Mouse (Mus musculus): Measurements from ENCODE around the gene Ajuba. TPM values are rescaled to one million over a fixed set of nuclear protein-coding genes. Genes with fewer than 3 reads are reported as not detected.
"Not testable (repeated sequence)": the region's sequence is repeated elsewhere in the genome, so short reads cannot be mapped to it uniquely, and the experiment has no call there.

Gene Ajuba
- not detected in 2 replicates for total RNA-seq (2015; ENCODE audit: low replicate concordance)
- 0.85 TPM in 1 of 2 replicates, not detected in the other for total RNA-seq (2017; ENCODE audit: low replicate concordance)

DNA sequence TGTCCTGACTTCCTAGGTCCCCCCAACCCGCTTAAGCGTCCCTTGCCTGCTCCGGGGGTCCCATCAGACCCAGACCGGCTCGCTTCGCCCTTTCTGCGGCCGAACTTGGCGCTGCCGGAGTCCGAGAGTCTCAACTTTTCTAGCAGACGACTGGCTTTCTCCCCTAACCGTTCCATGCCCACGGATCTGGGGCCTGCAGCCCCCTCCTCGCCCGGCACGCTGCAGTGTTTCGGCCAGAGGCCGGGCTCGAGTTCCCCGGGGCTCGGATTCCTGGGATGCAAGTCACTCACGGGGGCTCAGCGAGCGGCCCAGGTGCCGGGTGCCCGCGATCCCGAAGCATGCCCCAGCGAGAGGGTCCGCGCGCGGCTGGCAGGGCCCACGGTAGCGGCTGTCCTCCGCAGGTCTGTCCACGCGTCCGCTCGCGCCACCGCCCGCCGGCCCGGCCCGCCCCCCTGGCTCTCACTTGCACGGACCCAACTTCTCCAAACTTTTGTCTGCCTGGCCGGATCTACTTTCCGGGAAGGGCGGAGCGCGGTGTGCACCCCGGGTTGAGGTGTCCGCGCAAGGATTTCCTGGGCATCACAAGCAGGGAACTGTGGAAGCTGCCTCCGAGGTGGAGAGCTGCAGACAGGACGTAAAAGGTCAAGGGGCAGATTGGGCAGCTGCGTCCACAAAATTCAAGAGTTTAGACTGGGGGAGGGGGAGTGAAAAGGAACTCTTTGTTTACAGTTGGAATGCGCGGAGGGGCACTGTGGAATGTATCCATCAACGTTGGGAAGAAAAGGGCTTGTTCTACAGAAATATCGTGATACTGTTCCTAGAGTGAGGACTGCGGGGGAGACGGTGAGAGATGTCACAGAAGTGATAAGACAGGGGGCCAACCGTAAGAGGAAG, at the start of gene Ajuba:
Ajuba (minus strand) TSS at position 470 of the 894 bp plus-strand sequence.
- ATAC-seq (replicated peaks; ENCODE audit: low FRiP score, poor library complexity, severe bottlenecking): no peak

DNA sequence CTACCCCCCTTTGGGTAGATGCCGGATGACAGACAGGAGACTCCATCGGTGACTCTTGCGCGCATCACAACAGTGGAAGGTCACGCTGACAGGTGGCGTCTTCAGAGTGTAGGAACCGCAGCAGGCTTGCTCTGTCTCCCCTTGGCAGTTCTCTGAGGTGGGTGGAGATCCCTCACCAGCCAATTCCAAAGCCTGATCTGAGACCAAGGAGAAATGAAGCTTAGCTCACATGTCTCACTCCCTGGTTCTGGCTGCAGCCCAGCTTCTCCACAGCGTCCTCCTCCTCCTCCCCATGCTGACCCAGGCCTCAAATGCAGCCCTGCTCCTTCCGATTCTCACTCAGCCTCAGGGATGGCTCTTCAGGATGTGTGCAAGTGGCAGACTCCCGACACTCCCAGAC, 47.6 kb upstream of the Ajuba start:
- ATAC-seq (replicated peaks; ENCODE audit: low FRiP score, poor library complexity, severe bottlenecking): peak; percentile 12; the same call in 1 of the 2 replicates

DNA sequence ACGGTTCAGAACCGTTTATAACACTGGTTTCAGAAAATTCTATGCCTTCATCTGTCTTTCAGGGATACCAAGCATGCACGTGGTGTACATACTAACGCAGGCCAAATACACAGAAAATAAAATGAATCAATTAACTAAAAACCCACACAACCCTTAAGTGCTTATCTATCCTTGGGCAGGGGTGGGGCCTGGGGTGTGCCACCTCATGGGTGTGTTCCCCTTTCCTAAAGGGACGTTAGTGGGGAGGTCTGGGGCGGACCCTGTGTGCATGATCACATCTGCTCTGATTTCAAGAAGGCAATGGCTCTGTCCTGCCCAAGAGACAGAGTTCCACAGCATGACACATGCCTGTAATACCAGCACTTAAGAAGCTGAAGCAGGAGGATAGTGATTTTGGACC, 46.0 kb upstream of the Ajuba start:
- ATAC-seq (replicated peaks; ENCODE audit: low FRiP score, poor library complexity, severe bottlenecking): no peak

GRCm38 (mm10) chr14:54621133-54621532, 43.8 kb upstream of the Ajuba start, which contains the start of gene Psmb11:
Gene Psmb11 (plus strand): TSS chr14:54621433.
- no peak for ATAC-seq (replicated peaks; ENCODE audit: low FRiP score, poor library complexity, severe bottlenecking)

DNA sequence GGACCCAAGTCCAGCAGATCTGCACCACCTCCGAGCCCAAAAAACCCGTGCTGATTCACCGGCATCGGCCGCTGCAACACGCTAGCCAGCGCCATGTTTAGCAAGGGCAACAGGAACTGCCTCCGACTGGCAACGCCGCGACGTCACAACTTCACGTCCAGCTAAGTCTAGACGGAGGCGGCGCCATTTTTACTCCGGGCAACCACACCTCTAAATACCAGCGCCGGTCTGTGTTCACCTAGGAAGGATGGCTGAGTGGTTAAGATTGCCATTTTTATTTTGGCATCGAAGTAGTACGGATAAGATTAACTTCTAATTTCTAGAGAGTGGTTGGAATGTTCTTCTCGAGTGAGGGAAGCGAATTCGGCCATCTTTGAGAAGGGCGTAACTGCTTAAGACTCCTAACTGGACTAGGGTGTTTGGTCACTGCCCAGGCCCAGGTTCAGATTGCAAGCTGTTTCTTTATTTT, 40.6 kb upstream of the Ajuba start, which contains the start of gene Psmb5:
Psmb5 (minus strand) TSS at position 126 of the 469 bp plus-strand sequence.
- ATAC-seq (replicated peaks; ENCODE audit: low FRiP score, poor library complexity, severe bottlenecking): peak; percentile 97

DNA sequence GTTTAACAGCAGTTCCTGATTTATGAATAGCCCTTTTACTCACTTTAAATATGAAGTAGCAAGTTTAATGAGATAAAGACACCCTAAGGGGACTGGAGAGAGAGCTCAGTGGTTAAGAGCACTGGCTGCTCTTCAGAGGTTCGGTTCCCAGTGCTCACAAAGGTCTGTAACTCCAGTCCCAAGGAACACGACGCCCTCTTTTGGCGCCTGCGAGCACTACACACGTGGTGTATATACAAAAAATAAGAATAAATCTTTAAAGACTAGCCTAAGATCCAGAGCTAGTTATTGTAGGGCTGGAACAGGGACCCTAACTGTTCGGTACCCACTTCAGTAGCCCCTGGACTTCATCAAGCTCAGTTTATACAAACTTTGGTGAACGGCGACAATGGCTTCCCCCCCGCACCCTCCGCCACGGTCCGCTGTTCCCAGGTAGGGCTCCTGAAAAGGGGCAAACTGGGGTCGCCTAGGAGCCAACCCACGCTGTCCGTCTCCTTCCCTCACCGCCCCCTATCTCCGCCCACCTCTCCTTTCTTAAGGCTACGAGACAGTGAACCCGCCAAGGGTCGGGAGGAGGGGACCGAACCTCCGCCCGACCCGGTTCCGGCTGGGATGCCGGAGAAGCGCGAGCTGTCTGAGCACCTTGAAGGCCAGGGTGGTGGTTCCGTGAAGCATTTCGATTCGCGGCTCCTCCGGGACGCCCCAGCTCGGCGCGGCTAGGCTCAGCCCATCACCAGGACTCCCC, 40.0 kb upstream of the Ajuba start:
- ATAC-seq (replicated peaks; ENCODE audit: low FRiP score, poor library complexity, severe bottlenecking): peak; percentile 71

DNA sequence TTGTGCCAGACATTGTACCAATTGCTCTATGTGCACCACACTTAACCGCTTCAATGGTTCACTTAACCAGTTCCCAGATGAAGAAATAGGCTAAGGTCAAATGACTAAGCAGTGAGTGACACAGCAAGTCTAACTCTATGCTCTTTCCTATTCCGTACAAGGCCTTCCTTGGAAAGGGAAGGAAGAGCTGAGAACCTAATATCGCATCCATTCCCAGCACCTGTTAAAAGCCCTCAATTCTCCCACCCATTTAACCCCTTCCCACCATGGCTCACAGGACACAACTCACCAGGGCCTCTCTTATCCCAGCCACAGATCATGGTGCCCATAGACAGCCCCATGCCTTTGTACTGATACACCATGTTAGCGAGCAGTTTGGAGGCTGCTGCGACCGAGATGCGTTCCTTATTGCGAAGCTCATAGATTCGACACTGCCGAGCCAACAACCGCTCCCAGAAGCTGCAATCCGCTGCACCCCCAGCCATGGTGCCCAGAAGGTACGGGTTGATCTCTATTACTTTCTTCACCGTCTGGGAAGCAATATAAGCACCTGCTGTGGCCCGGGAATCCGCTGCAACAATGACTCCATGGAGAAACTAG, 39.0 kb upstream of the Ajuba start:
- no peak for ATAC-seq (replicated peaks; ENCODE audit: low FRiP score, poor library complexity, severe bottlenecking)

- ATAC-seq (replicated peaks; ENCODE audit: low FRiP score, poor library complexity, severe bottlenecking): not testable (repeated sequence)
Observed at GRCm38 (mm10) chr14:54614130-54614529, 36.8 kb upstream of the Ajuba start.

- no peak for ATAC-seq (replicated peaks; ENCODE audit: low FRiP score, poor library complexity, severe bottlenecking)
Observed at GRCm38 (mm10) chr14:54610648-54611047, 33.3 kb upstream of the Ajuba start.

- no peak for ATAC-seq (replicated peaks; ENCODE audit: low FRiP score, poor library complexity, severe bottlenecking)
Observed at GRCm38 (mm10) chr14:54609962-54610361, 32.6 kb upstream of the Ajuba start.

DNA sequence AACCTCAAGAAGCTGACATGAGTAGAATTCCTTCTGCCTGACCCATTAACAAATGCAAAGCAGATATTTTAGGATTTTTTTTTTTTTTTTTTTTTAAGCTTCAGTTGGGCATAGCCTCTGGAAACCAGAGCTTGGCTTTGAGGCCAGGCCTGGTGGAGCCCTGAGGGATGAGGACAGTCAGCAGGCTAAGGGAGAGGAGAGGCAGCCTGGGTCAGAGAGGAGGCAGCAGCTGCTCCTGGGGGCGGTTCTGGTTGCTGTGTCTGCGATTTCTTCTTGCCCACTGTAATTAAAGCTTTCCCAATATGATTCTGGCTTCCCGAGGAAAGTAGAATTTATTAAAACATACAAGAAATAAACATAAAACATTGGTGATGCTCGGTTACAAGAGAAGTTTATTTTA, 31.9 kb upstream of the Ajuba start:
- no peak for ATAC-seq (replicated peaks; ENCODE audit: low FRiP score, poor library complexity, severe bottlenecking)

- no peak for ATAC-seq (replicated peaks; ENCODE audit: low FRiP score, poor library complexity, severe bottlenecking)
Observed at GRCm38 (mm10) chr14:54607226-54607625, 29.9 kb upstream of the Ajuba start.

- peak; percentile 61 for ATAC-seq (replicated peaks; ENCODE audit: low FRiP score, poor library complexity, severe bottlenecking)
Observed at GRCm38 (mm10) chr14:54605752-54606321, 28.5 kb upstream of the Ajuba start, which contains the start of gene 4931414P19Rik. Gene 4931414P19Rik (minus strand): TSS chr14:54605993.

- no peak for ATAC-seq (replicated peaks; ENCODE audit: low FRiP score, poor library complexity, severe bottlenecking)
Observed at GRCm38 (mm10) chr14:54603686-54604085, 26.3 kb upstream of the Ajuba start.

- peak; percentile 94 for ATAC-seq (replicated peaks; ENCODE audit: low FRiP score, poor library complexity, severe bottlenecking)
Observed at GRCm38 (mm10) chr14:54603038-54603654, 25.8 kb upstream of the Ajuba start.

DNA sequence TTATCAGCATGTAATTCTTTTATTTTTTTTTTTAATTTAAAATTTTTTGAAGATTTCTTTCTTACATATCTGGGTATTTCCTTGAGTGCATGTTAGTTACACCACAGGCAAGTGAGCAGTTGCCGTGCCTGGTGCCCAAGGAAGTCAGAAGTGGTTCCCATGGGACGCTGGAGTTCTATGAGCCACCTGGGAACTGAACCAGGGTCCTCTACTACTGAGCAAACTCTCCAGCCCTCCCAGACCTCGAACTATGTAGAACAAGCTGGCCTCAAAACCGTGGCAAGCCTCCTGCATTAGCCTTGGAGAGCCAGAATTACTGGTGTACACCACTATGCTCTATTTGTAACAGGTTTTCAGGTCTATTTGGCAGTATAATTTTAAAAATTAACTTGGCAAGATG, 25.3 kb upstream of the Ajuba start:
- peak; percentile 10 for ATAC-seq (replicated peaks; ENCODE audit: low FRiP score, poor library complexity, severe bottlenecking)

GRCm38 (mm10) chr14:54601601-54602000, 24.2 kb upstream of the Ajuba start:
- no peak for ATAC-seq (replicated peaks; ENCODE audit: low FRiP score, poor library complexity, severe bottlenecking)

GRCm38 (mm10) chr14:54597084-54597483, 19.7 kb upstream of the Ajuba start:
- no peak for ATAC-seq (replicated peaks; ENCODE audit: low FRiP score, poor library complexity, severe bottlenecking)

Data from erythroblast, adult 5-6 weeks (primary cell).